1 mouse cellular context compared by ENCODE assay signal in the genomic region with DNA sequence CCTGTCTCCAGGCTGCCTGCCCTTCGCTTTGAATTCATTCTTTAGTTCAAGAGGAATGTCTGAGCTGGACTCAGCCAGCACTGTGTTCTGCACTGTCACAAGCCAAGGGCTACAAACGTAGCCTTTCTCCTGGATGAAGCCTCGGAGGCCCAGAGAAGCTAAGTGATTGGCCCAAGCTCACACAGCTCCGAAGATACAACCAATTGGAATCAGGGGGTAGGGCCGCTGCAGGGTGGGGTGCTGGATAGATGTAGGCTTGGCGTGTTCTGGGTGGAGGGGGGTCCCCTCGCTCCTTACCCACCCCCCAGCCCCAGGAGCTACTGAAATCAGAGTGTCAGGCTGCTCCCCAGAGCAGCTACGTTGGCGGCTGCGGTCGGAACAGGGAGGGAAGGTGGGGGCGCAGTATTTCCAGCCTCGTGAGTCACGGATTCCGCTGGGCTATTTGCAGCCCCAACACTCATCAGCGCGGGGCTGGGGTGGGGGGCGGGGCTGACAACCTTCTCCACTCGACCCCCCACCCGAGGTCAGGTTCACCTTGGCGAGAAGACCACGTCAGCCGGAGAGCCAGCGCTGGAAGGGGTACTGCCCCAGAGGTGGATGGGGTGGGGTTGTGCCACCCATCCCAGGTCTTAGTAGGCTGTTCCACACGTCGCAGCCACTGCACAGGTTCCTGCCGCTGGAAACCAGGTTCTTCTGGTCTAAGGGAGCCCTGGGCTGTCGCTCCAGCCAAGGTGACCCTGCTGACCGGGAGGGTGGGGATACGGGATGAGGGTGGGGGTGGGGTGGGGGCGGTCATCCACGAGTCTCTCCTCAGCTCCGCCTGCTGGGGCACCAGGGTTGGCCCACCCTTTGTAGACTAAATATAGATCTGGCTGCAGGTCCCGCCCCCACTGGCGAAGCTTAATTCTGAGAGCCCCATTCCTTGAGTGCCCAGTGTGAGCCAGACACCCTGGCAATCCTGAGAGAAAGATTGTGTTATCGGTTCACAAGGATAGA.
TF ChIP-seq lines count a peak whose summit lies in the region.

No protein-coding gene starts in this region.

TF ChIP-seq in CH12.LX, 34 proteins besides CTCF, POLR2A, EP300 and RAD21:
- peak; percentile 97 for TF ChIP-seq MAZ (IDR thresholded peaks at IDR 0.05; ENCODE audit: low read depth, low read length)
- no peak for TF ChIP-seq USF2 (conservative IDR thresholded peaks at IDR 0.05; ENCODE audit: low read depth, low read length)
- TF ChIP-seq E2F4 (IDR thresholded peaks at IDR 0.05; ENCODE audit: insufficient replicate concordance, low read depth, low read length) = no peak
- TF ChIP-seq ETS1 (conservative IDR thresholded peaks at IDR 0.05; ENCODE audit: low read depth, low read length) = peak; percentile 92
- TF ChIP-seq CHD2 (IDR thresholded peaks at IDR 0.05; ENCODE audit: low read length) = peak; percentile 87
- TF ChIP-seq PAX5 (IDR thresholded peaks at IDR 0.05; ENCODE audit: low read length) = no peak
- no peak for TF ChIP-seq ZKSCAN1 (IDR thresholded peaks at IDR 0.05; ENCODE audit: borderline replicate concordance, low read depth, low read length)
- peak; percentile 46; the same call in 1 of the 2 replicates for TF ChIP-seq JUN (IDR thresholded peaks at IDR 0.05; ENCODE audit: insufficient read depth, low read depth, low read length)
- TF ChIP-seq ZC3H11A (IDR thresholded peaks at IDR 0.05; ENCODE audit: low read depth, low read length) = no peak
- TF ChIP-seq USF1 (IDR thresholded peaks at IDR 0.05; ENCODE audit: low read depth, low read length) = no peak
- no peak for TF ChIP-seq SMC3 (IDR thresholded peaks at IDR 0.05; ENCODE audit: low read depth, low read length)
- peak; percentile 86 for TF ChIP-seq TCF12 (IDR thresholded peaks at IDR 0.05; ENCODE audit: low read depth, low read length)
- 0 out of 2 replicates have a peak, but pooled peaks have one; percentile 72 for TF ChIP-seq RCOR1 (conservative IDR thresholded peaks at IDR 0.05; ENCODE audit: low read depth, low read length)
- TF ChIP-seq IRF4 (IDR thresholded peaks at IDR 0.05; ENCODE audit: low read depth, low read length) = peak; percentile 88
- TF ChIP-seq SIN3A (IDR thresholded peaks at IDR 0.05; ENCODE audit: low read length) = no peak; the same call in 1 of the 2 replicates
- no peak for TF ChIP-seq MAX (IDR thresholded peaks at IDR 0.05; ENCODE audit: low read length)
- TF ChIP-seq HCFC1 (IDR thresholded peaks at IDR 0.05; ENCODE audit: low read depth, low read length) = peak; percentile 24; the same call in 1 of the 2 replicates
- no peak for TF ChIP-seq JUND (conservative IDR thresholded peaks at IDR 0.05; ENCODE audit: low read depth, low read length)
- TF ChIP-seq KAT2A (IDR thresholded peaks at IDR 0.05; ENCODE audit: insufficient replicate concordance, low read length) = no peak
- TF ChIP-seq MYC (IDR thresholded peaks at IDR 0.05; ENCODE audit: low read depth, low read length) = no peak
- TF ChIP-seq ELF1 (IDR thresholded peaks at IDR 0.05; ENCODE audit: low read depth, low read length) = no peak; the same call in 1 of the 2 replicates
- TF ChIP-seq NELFE (IDR thresholded peaks at IDR 0.05; ENCODE audit: low read depth, low read length) = peak; percentile 59
- no peak for TF ChIP-seq NRF1 (IDR thresholded peaks at IDR 0.05; ENCODE audit: low read depth, low read length)
- no peak for TF ChIP-seq CHD1 (IDR thresholded peaks at IDR 0.05; ENCODE audit: low read depth, low read length)
- 0 out of 2 replicates have a peak, but pooled peaks have one; percentile 42 for TF ChIP-seq UBTF (IDR thresholded peaks at IDR 0.05; ENCODE audit: low read depth, low read length)
- TF ChIP-seq ZMIZ1 (IDR thresholded peaks at IDR 0.05; ENCODE audit: low read depth, low read length) = peak; percentile 52; the same call in 1 of the 2 replicates
- 0 out of 2 replicates have a peak, but pooled peaks have one; percentile 62 for TF ChIP-seq POLR2AphosphoS2 (IDR thresholded peaks at IDR 0.05; ENCODE audit: low read depth, low read length)
- peak; percentile 66 for TF ChIP-seq TBP (conservative IDR thresholded peaks at IDR 0.05; ENCODE audit: low read depth, low read length)
- TF ChIP-seq MEF2A (IDR thresholded peaks at IDR 0.05; ENCODE audit: borderline replicate concordance, low read depth, low read length) = peak; percentile 99
- peak; percentile 52; the same call in 1 of the 2 replicates for TF ChIP-seq MXI1 (IDR thresholded peaks at IDR 0.05; ENCODE audit: low read depth, low read length)
- peak; percentile 87 for TF ChIP-seq BHLHE40 (IDR thresholded peaks at IDR 0.05; ENCODE audit: low read depth, low read length)
- 0 out of 2 replicates have a peak, but pooled peaks have one; percentile 27 for TF ChIP-seq MAFK (IDR thresholded peaks at IDR 0.05; ENCODE audit: insufficient replicate concordance, low read length)
- no peak for TF ChIP-seq ZNF384 (IDR thresholded peaks at IDR 0.05; ENCODE audit: low read depth, low read length)
- TF ChIP-seq GABPA (IDR thresholded peaks at IDR 0.05; ENCODE audit: insufficient replicate concordance, low read depth, low read length) = no peak
